11 mouse cellular contexts compared by ENCODE assay signal in the genomic region with DNA sequence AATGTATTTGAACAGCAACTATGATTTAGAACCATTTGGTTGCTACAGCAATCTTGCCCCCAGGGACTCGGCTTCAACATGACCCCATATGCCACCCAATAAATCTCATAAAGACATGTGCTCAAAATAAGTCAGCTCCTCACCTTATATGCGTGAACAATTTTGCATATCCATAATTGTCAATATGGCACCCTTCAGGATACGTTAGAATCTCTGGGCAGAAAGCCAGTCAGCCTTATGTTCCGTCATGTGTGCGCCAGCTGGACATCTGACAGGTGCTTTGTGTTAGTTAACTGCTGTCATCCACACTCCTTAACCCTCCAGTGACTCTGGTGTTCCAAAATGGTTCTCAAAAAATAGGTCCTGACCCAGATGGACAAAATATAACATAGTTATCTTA.
A peak's percentile ranks its signal among the peaks of the same experiment; 100 is the strongest.
DNase-seq lines count a peak whose midpoint lies in the region; ATAC-seq and TF ChIP-seq lines count a peak whose summit lies in the region.
"Had no signal": no experiment of that assay in that cellular context is flagged by ENCODE, and none has a peak within 500 bp of the region (broad histone marks: within the 10 kb centered on the region; RNA-seq: fewer than 3 reads in every experiment).

No protein-coding gene starts in this region.

- no peak overlapping the region for H3K9ac ChIP-seq in limb, embryonic 11.5 days (ENCODE audit: low read length)
- no peak overlapping the region for H3K9ac ChIP-seq in forebrain, embryonic 15.5 days (replicated peaks)
- H3K9ac ChIP-seq in midbrain, embryonic 15.5 days = no peak overlapping the region
- H3K9ac ChIP-seq in liver, embryonic 12.5 days = no peak overlapping the region
- H3K9ac ChIP-seq: heart, embryonic 12.5 days had no signal

- no peaks in the 10 kb centered on the region for H3K36me3 ChIP-seq in limb, embryonic 11.5 days (ENCODE audit: control insufficient read depth, insufficient read depth, low read length)
- no peaks in the 10 kb centered on the region for H3K36me3 ChIP-seq in limb, embryonic 10.5 days
- no peaks in the 10 kb centered on the region for H3K36me3 ChIP-seq in forebrain, embryonic 15.5 days
- no peaks in the 10 kb centered on the region for H3K36me3 ChIP-seq in midbrain, embryonic 15.5 days (replicated peaks)
- H3K36me3 ChIP-seq in liver, embryonic 12.5 days = no peaks in the 10 kb centered on the region
- H3K36me3 ChIP-seq: heart, embryonic 12.5 days had no signal

- no peak overlapping the region for H3K4me3 ChIP-seq in limb, embryonic 11.5 days (ENCODE audit: low read depth, low read length)
- no peak overlapping the region for H3K4me3 ChIP-seq in limb, embryonic 10.5 days
- no peak overlapping the region for H3K4me3 ChIP-seq in cerebellum, adult 2 months (replicated peaks; ENCODE audit: insufficient read depth, low read depth, low read length)
- H3K4me3 ChIP-seq in forebrain, embryonic 15.5 days = no peak overlapping the region
- H3K4me3 ChIP-seq in midbrain, embryonic 15.5 days = no peak overlapping the region
- H3K4me3 ChIP-seq in liver, embryonic 12.5 days = no peak overlapping the region
- H3K4me3 ChIP-seq: erythroblast, embryonic 14.5 days; heart, embryonic 12.5 days had no signal

- no peak for TF ChIP-seq POLR2A in cerebellum, adult 2 months (IDR thresholded peaks at IDR 0.05; ENCODE audit: borderline replicate concordance, insufficient read depth, low read length)

- 61% methylated on average over 5 of the region's 5 CpGs for WGBS in limb, embryonic 11.5 days
- 72% methylated on average over 5 of the region's 5 CpGs for WGBS in limb, embryonic 10.5 days
- WGBS in cerebellum, adult 2 months = 2% methylated on average over 5 of the region's 5 CpGs
- 45% methylated on average over 5 of the region's 5 CpGs for WGBS in forebrain, embryonic 15.5 days
- 49% methylated on average over 5 of the region's 5 CpGs for WGBS in midbrain, embryonic 15.5 days
- 59% methylated on average over 5 of the region's 5 CpGs for WGBS in liver, embryonic 12.5 days (ENCODE audit: insufficient replicate concordance)

- no peak for ATAC-seq in limb, embryonic 11.5 days (ENCODE audit: insufficient number of reproducible peaks, low FRiP score, low TSS enrichment, low read depth)
- ATAC-seq in forebrain, embryonic 15.5 days (replicated peaks) = peak; percentile 97
- ATAC-seq in midbrain, embryonic 15.5 days (replicated peaks) = peak; percentile 58; the same call in 1 of the 2 replicates
- no peak for ATAC-seq in liver, embryonic 12.5 days

- no peak for TF ChIP-seq CTCF in cerebellum, adult 2 months (IDR thresholded peaks at IDR 0.05; ENCODE audit: borderline replicate concordance, insufficient read depth, low read depth, low read length)

- no peaks in the 10 kb centered on the region for H3K9me3 ChIP-seq in limb, embryonic 11.5 days (ENCODE audit: control insufficient read depth, low read length)
- no peaks in the 10 kb centered on the region for H3K9me3 ChIP-seq in limb, embryonic 10.5 days (replicated peaks)
- no peaks in the 10 kb centered on the region for H3K9me3 ChIP-seq in forebrain, embryonic 15.5 days
- no peaks in the 10 kb centered on the region for H3K9me3 ChIP-seq in midbrain, embryonic 15.5 days
- no peaks in the 10 kb centered on the region for H3K9me3 ChIP-seq in liver, embryonic 12.5 days (replicated peaks)
- H3K9me3 ChIP-seq: heart, embryonic 12.5 days had no signal

- H3K27ac ChIP-seq in limb, embryonic 11.5 days (replicated peaks; ENCODE audit: low read depth, low read length) = no peak overlapping the region
- H3K27ac ChIP-seq in limb, embryonic 10.5 days = no peak overlapping the region
- H3K27ac ChIP-seq in cerebellum, adult 2 months (ENCODE audit: insufficient read depth, low read length) = no peak overlapping the region
- peak overlapping the region; percentile 39; the same call in 1 of the 2 replicates for H3K27ac ChIP-seq in forebrain, embryonic 15.5 days (replicated peaks)
- H3K27ac ChIP-seq in midbrain, embryonic 15.5 days = no peak overlapping the region
- no peak overlapping the region for H3K27ac ChIP-seq in liver, embryonic 12.5 days

- no peak overlapping the region for H3K4me2 ChIP-seq in limb, embryonic 11.5 days (ENCODE audit: low read depth, severe bottlenecking)
- no peak overlapping the region for H3K4me2 ChIP-seq in forebrain, embryonic 15.5 days (replicated peaks)
- no peak overlapping the region for H3K4me2 ChIP-seq in midbrain, embryonic 15.5 days
- H3K4me2 ChIP-seq in liver, embryonic 12.5 days = no peak overlapping the region
- H3K4me2 ChIP-seq: heart, embryonic 12.5 days had no signal

- no peaks in the 10 kb centered on the region for H3K4me1 ChIP-seq in limb, embryonic 11.5 days (ENCODE audit: control insufficient read depth, insufficient read depth, low read length)
- no peaks in the 10 kb centered on the region for H3K4me1 ChIP-seq in limb, embryonic 10.5 days
- H3K4me1 ChIP-seq in cerebellum, adult 2 months (ENCODE audit: control insufficient read depth, insufficient read depth, low read length) = peaks cover 3% of the 10 kb centered on the region; the same call in 1 of the 2 replicates
- H3K4me1 ChIP-seq in forebrain, embryonic 15.5 days = no peaks in the 10 kb centered on the region; the same call in 1 of the 2 replicates
- no peaks in the 10 kb centered on the region for H3K4me1 ChIP-seq in midbrain, embryonic 15.5 days
- no peaks in the 10 kb centered on the region for H3K4me1 ChIP-seq in liver, embryonic 12.5 days
- H3K4me1 ChIP-seq: heart, embryonic 12.5 days had no signal

- no peaks in the 10 kb centered on the region for H3K27me3 ChIP-seq in limb, embryonic 11.5 days (ENCODE audit: control insufficient read depth, insufficient read depth, low read length)
- no peaks in the 10 kb centered on the region for H3K27me3 ChIP-seq in limb, embryonic 10.5 days (ENCODE audit: low read depth, poor library complexity, severe bottlenecking)
- no peaks in the 10 kb centered on the region for H3K27me3 ChIP-seq in cerebellum, adult 2 months (ENCODE audit: control insufficient read depth, insufficient read depth, low read length)
- no peaks in the 10 kb centered on the region for H3K27me3 ChIP-seq in forebrain, embryonic 15.5 days
- H3K27me3 ChIP-seq in midbrain, embryonic 15.5 days (replicated peaks) = no peaks in the 10 kb centered on the region
- H3K27me3 ChIP-seq in liver, embryonic 12.5 days (replicated peaks) = no peaks in the 10 kb centered on the region
- H3K27me3 ChIP-seq: heart, embryonic 12.5 days had no signal

- DNase-seq in limb, embryonic 11.5 days (ENCODE audit: low spot score) = peak; percentile 27
- no peak for DNase-seq in limb, embryonic 10.5 days (ENCODE audit: low spot score)
- DNase-seq in cerebellum, adult 2 months = peak; percentile 78 to 89
- no peak for DNase-seq in testis, postnatal 10 days (ENCODE audit: low spot score)
- no peak for DNase-seq in thymus, adult 18-20 months
- DNase-seq: adrenal gland, adult 8-10 months had no signal

Comparison
In these comparisons a context has a peak if more than half of its experiments do, and no peak if none do; other contexts are left out.
1. DNase-seq: peak in limb, embryonic 11.5 days (single experiment) and cerebellum, adult 2 months (2 of 2); none in limb, embryonic 10.5 days (single experiment), testis, postnatal 10 days (single experiment) and thymus, adult 18-20 months (0 of 2).
2. ATAC-seq: peak in forebrain, embryonic 15.5 days (single experiment) and midbrain, embryonic 15.5 days (single experiment); none in limb, embryonic 11.5 days (single experiment) and liver, embryonic 12.5 days (single experiment).